Mouse (Mus musculus): ENCODE results near the gene Klk5.
A peak's percentile ranks its signal among the peaks of the same experiment; 100 is the strongest.

The Klk5 gene

DNA sequence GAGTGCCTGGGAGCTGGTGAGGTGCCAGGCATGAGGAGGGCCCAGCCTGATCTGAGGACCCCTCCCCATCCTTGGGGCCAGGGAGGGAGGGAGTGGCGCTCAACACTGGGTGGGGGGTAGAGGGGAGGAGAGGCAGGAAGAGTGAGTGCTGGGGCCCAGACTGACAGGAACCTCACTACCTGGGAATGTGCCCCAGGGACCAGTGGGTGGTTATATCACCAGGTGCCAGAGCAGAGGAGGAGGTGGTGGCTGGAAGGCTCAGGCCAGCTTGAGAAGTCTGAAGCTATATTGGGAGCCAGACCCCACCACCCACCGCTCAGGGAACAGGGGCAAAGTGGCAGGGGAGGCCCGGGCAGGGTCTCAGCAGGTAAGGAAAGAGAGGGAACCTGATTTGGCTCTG lies at the start of gene Klk5:
Gene Klk5 (plus strand): TSS at position 271 of the 400 bp plus-strand sequence.
- no peak for DNase-seq (ENCODE audit: low spot score in 2 of 2)

DNA sequence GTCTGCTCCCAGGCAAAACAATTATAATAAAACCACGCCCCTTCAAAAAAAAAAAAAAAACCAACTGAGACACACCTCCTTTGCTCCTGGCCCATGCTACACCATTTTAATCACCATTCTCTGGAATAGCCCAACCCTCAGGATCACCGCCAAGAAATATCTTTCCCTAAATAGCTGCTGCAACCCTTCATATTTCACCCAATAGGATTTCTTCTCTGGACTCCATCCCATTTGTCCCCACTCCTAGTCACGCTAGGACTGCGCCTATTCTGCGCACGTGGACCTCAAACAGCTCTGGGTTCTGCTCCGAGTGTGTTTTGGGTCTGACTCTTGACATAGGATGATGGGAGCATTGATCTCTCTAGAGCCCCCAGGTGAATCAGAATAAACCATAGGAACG lies 45.4 kb upstream of the Klk5 start:
- no peak for DNase-seq (ENCODE audit: low spot score in 2 of 2)

DNA sequence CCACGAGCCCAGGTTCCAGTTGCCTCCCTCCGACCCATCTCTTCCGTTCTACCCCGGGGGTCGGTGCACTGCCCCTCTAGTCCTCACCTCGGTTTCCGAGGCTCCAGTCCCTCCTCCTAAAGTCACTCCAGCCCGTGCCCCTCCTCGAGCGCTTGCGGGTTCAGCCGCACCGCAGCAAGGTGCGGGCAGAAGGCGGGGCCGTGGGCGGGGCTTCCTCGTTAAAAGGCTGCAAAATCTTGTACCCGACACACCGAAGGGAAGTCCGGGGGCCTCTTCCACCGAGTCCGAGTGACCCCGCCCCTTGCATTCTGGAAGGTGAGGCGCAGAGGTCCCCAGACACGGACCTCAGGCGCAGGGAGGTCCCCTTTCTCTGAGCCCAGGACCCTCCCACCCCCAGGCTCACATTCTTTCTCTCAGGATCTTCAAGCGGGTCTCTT lies 44.4 kb upstream of the Klk5 start, which contains the start of gene Klk8:
Gene Klk8 (plus strand): TSS at position 245 of the 437 bp plus-strand sequence.
- DNase-seq (ENCODE audit: low spot score in 2 of 2), result peak in 1 of 2 experiments; percentile 55

DNA sequence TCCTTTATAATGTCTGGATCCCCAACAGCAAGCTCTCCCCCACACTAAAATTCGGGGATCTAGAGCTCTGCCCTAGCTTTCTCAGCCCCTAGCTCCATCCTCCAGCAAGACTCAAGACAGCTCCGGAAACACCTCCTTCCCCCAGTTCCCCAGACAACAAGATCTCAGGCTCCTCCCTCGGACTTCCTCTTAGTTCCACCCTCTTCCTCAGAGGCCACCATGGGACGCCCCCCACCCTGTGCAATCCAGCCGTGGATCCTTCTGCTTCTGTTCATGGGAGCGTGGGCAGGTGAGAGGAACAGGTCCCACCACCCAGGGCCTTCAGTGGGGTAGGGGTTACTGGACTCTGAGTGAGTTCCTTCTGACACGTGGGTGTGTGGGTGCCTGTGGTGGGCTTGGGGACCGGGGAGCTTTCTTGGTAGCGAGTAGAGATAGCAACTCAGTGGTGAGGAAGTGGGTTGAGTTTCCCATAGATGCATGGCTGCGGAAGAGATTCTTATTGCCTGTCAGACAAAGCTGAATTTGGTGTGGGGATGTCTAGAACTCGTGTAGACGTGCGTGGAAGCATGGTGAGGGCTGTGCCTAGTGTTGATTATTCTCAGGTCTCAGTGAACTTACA lies 43.8 kb upstream of the Klk5 start:
- no peak for DNase-seq (ENCODE audit: low spot score in 2 of 2)

DNA sequence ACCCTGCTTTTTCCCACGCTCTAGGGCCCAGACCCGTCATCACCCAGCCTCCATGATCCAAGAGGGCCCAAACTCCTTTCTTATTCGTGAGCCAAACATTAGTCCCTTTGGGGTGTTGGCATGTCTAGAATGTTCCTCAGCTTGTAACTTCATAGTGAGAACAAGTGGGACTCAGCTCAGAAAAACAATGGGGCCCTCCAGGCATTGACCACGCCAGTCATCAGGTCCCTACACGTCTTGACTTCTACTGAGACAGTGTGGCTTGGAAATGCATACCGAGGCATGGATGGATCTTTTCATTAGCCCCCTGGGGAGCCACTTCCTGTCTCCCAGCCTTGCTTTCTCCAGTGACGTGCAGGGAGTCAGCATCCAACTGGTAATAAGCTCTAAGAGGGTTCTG lies 41.9 kb upstream of the Klk5 start:
- DNase-seq (ENCODE audit: low spot score in 2 of 2), result no peak

DNA sequence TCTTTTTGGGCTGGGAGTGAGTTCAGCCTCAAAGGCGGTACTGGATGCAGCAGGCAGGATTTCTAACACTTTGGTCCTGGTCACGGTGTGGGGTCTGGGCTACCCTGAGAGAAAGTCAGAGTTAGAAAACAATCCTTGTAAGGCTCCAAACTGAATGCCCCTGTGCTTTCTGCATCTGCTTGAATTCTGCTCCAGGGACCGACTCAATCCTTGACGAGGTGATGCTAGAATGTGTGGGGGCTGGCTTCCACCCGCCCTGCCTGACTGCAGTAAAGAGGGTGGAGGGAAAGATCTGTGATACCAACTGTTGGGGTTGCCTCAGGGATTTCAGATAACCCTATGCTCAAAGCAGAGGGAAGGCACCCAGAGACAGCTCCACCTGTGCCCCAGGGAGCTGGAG lies 30.8 kb upstream of the Klk5 start, which contains the start of gene Klk7:
Gene Klk7 (plus strand): TSS at position 301 of the 400 bp plus-strand sequence.
- DNase-seq (ENCODE audit: low spot score in 2 of 2), result no peak

DNA sequence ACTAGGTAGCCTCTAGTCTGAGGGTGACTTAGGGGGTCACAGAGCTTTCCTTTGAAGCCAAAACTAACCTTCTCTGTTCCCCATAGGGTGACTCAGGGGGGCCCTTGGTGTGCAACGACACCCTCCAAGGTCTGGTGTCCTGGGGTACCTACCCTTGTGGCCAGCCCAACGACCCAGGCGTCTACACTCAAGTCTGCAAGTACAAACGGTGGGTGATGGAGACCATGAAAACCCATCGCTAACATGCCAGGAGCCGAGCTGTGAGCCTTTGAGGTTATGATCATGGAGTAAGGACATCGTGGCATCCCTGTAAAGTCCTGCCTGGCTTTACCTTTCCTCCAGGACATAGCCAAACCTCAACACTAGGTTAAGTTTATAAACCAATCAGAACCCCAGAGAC lies 26.6 kb upstream of the Klk5 start:
- no peak for DNase-seq (ENCODE audit: low spot score in 2 of 2)

DNA sequence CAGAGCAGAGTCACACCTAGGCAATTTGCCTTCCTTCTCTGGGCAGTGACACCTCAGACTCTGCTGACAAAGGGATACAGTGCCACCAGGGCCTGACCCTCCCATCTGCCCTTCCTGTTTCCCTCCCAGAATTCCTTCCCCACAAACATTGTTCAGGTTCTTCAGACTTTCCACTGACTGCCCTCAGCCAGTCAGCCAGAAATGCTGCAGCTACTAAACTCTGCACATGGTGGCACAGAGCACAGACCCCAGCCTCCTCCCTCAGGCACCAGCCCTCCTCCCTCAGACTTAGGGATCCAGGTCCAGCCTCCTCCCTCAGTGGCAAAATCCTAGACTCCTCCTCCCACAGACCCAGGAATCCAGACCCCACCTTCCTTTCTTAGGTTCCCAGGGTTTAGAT lies 25.0 kb upstream of the Klk5 start:
- no peak for DNase-seq (ENCODE audit: low spot score in 2 of 2)

DNA sequence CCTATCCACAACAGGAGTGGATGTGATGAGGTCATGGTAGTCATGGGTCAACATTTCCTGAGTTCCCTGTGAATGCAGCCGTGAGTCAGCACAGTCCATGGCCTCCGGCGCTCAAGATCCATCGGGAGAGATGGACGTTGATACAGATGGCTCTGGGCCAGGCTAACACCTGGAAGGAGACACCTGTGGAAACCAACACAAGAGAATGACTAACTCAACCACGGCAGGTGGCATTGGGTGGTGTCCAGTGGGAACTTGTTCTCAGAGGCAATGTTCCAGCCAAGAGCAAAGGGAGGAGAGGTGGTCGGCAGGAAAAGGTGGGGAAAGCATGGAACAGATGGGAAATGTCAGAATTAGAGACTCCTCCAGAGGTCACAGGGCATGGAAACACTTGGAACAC lies 20.2 kb upstream of the Klk5 start:
- DNase-seq (ENCODE audit: low spot score in 2 of 2), result no peak

DNA sequence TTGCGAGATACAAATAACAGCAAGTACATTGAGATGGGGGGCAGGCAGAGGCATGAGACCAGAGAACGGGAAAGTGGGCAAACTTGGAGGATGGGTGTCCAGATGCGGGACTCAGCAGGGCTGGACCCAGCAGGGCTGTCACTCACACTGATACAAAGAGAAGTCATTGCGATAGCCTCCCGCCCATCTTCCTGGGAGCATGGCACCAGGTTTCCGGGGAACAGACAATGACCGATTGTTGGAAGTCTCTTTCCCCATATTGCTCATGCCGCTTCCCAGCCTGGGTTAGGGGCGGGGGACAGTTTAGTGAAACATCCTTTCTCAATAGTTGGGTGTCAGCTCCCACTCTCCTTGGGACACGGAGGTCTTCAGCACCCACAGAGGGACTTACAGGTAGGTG lies 17.6 kb upstream of the Klk5 start, which contains the start of gene Klk6:
Gene Klk6 (plus strand): TSS at position 301 of the 400 bp plus-strand sequence.
- no peak for DNase-seq (ENCODE audit: low spot score in 2 of 2)

DNA sequence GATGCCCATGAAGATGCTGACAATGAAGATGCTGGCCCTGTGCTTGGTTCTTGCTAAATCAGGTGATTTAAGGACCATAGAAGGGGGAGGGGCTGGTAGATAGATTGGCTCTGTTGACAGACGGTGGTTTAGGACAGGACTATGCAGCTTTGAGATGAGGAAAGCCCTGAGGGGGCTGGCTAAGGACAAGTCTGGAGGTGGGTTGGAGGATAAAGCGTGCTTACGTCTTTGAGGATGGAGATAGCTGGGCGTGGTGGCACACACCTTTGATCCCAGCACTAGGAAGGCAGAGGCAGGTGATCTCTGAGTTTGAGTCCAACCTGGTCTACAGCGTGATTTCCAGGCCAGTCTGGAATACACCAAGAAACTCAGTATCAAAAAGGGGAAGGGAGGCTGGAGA lies 15.7 kb upstream of the Klk5 start:
- DNase-seq (ENCODE audit: low spot score in 2 of 2), result no peak

DNA sequence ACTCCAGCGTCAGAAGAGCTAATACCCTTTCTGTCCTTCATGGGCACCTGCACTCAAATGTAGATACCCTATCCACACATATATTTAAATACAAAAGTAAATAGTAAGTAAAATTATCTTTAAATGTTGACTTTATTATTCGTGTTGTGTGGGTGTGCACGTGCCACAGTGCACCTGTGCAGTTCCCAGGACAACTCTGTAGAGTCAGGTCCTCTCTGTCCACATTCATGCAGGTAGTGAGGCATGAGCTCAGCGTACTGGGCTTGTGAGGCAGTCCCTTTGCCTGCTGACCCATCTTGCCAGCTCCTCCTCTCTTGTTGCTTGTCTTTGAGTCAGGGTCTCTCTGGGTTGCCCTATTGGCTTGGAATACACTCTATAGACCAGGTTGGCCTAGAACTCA lies 14.1 kb upstream of the Klk5 start:
- no peak for DNase-seq (ENCODE audit: low spot score in 2 of 2)

DNA sequence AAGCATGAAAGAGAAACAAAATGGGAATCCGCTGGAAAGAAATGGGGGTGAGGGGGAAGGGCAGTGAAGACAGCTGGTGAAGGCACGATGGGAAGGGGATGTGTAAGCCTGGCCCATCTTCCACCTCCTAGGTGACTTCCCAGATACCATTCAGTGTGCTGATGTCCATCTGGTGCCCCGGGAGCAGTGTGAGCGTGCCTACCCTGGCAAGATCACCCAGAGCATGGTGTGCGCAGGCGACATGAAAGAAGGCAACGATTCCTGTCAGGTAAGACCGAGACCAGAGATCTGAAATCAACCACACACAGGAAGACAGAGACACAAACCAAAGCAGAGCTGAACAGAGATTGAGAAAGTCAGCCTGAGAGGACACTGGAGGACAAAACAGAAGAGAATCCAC lies 12.8 kb upstream of the Klk5 start:
- no peak for DNase-seq (ENCODE audit: low spot score in 2 of 2)

DNA sequence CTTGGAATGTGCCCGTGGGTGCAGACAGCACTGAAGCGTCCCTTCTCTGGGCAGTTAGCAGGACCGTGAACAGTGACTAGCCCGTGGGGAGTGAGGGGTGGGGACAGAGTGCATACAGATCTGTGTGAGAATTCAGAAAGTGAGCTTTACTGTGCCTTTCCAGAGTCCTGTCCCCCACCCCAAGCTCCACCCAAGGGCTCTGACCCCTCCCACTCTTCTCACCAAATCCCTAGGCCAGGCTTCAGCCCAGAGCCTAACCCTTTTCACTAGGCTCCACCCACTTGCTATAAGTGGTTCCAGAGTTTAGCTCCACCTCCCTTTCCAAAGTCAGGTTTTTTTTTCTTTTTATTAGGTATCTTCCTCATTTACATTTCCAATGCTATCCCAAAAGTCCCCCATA lies 2.0 kb downstream of the Klk5 start:
- no peak for DNase-seq (ENCODE audit: low spot score in 2 of 2)

DNA sequence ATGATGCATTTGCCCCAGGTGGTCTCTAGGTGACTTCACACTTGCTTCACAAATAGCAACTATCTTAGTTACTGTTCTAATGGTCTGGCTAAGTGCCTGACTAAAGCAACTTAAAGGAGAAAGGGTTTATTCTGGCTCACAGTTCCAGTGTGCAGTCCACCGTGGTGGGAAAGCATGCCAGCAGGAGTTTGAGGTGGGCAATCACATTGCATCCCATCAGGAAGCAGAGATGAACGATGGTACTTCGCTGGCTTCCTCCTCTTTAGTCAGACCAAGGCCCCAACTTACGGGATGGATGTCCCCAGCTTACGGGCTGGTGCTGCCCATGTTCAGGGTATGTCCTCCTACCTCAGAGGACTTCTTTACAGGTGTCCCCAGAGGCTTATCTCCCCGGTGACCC lies 9.8 kb downstream of the Klk5 start:
- no peak for DNase-seq (ENCODE audit: low spot score in 2 of 2)

DNA sequence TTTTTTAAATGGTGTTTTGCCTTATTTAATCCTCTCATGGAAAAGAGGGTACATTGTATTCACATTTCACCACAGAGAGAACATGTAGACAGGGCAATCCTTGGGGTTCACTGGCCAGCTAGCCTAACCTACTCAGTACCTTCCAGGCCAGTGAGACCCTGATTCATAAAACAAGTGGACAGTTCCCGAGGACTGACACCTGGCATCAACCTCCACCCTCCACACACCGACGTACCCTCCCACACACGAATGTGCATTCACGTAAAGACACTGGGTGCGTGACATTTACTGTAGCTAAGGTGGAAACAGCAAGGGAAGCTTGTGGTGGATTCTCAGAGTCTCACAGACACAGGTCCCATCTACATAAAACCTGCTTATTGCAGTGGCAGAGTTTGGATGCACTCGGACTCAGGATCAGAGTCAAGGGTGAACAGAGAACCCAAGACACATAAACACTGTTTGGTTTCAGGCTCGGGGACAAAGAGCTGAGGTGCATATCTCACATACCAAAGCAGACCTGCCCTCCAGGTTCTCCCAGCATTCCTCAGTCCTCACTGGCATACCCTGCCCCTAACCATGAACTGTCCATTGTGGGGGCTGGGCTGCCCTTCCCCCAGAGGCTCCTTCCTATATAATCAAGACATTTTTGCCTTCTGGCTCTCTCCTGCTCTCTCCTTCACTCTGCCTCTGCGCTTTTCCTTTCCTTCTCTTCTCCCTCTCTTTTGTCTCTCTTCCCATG lies 13.0 kb downstream of the Klk5 start:
- DNase-seq (ENCODE audit: low spot score in 2 of 2), result no peak

DNA sequence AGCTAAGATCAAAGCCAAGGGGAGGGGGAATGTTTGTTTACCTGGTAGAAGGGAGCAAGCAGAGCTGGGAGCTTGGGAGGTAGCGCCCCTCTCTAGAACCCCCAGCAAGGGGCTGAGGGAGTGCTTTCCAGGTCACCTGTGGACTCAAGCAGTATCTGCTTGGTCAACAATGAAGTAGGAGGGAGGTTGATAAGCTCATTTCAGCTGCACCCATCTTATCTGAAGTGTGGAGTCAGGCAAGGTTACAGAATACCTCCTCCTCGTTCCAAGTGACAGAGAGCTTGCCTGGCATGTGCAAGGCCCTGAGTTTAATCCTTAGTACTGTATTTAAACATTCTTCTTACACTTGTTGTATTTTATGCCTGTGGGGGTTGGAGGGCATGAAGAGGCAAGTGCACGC lies 13.9 kb downstream of the Klk5 start:
- DNase-seq (ENCODE audit: low spot score in 2 of 2), result no peak

DNA sequence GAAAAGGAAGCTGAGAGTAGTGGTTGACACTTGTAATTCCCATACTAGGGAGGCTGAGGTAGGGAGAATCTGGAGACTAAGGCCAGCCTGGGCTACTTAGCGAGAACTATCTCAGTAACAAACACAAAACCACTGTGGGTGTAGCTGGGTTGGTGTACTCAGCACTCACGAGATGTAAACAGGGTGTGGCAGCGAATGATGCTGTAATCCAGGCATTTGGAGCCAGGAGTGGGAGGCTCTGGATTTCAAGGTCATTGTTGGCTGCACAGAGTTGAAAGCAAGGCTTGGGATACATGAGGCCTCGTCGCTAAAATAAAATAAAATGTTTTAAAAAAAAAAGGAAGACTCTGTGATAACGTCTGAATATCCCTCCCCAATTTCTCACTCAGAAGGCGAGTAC lies 14.5 kb downstream of the Klk5 start:
- DNase-seq (ENCODE audit: low spot score in 2 of 2), result no peak

DNA sequence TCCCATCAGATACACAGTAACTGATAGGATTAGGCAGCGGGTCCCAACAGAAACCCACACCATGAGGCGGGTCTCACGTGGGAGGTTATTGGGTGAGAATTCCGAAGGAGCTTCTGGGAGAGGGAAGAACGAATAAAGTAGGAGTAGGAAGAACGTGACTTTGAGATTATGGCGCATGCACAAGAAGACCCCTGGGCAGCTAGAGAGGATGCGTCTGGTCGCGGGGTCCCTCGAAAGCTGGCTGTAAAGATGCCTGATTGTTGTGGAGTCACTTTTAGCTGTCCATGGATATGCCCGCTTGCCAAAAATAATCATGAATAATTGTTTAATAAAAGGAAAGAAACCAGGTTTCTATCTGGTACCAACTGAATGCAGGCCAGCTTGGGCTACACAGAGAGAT lies 15.7 kb downstream of the Klk5 start:
- no peak for DNase-seq (ENCODE audit: low spot score in 2 of 2)

DNA sequence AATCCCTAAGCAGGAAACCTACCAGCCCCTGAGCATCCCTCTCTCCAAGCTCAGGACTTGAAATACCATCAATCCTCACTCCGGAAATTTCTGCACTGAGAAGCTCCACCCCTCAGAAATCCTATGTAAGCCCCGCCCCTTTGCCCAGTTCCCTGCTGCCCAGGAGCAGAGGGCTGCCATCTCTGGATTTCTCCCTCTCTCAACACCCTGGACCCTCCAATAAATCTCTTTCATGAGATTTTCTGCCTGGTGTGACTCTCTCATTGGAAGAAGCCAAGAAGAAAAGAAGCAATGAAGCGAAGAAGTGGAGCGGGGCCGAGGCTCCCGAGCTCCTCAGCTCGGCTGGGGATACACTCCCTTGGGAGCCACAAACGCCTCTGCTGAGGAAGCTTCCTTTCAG lies 18.6 kb downstream of the Klk5 start:
- no peak for DNase-seq (ENCODE audit: low spot score in 2 of 2)

DNA sequence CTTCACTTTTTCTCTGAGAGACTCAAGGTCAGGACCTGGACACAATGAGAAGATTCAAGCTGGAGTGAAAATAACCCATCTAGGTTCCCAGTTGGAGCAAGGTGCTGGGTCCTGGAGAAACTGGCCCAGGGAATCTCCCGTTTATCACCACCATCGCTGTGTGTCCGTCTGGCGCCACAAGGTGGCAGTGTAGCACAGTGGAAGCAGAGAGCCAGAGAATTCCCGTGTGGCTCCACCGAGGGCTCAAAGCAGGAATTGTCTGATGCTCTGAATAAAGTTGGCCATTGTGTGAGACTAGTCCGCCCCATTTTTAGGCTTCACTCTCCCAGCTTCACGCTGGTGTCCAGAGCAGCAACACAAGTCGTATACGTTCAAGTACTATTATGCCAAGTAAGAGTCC lies 31.5 kb downstream of the Klk5 start:
- DNase-seq (ENCODE audit: low spot score in 2 of 2), result peak; percentile 12 to 52

DNA sequence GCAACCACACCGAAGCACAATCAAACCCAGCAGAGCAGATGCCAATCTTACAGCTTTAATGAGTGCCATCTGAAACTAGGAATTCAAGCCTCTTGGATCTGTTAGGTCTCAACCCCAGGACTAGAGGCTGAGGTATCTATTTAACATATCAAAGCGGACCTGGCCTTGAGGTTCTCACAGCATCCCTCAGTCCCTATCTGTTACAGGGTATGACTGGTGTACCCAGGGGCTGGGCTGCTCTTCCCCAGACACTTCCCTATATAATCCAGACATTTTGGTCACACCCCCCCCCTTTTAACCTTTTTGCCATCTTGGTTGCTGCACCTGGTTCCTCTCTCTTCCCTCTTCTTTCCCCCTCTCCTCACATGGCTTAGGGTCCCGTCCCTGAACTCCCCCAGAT lies 31.9 kb downstream of the Klk5 start:
- no peak for DNase-seq (ENCODE audit: low spot score in 2 of 2)

DNA sequence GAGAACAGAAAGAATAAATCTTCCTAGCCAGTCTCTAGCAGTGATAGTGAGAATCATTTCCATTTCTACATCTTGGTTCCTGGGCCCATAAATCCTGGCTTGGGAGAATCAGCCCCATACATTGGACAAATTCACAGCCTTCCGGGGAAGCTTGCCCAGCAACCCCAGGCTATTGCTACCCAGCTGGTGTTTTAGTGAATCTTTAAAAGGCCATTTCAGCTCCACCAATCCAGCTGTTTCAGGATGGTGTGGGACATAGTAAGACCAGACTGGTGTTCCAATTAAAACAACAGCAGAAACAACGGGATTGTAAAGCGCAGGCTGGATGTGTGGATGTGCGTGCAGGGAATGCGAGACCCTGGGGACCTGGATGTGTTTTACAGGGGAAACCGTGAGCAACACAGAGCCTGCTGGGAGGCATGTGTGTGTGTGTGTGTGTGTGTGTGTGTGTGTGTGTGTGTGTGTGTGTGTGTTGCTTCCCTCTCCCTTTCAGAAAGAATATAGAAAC lies 33.2 kb downstream of the Klk5 start:
- DNase-seq (ENCODE audit: low spot score in 2 of 2), result no peak

Measured in spleen, postnatal 10 days (tissue).